Mouse (Mus musculus) hindbrain, postnatal 0 days (tissue): ENCODE measurements around the gene Polr2b. TPM values are rescaled to one million over a fixed set of nuclear protein-coding genes. Genes with fewer than 3 reads are reported as not detected.

Experiments
- ATAC-seq: fragments of 200-750 bp; cut with Nextera tagmentation; 2 replicates; pipeline ENCODE4 v1.8.0; 2017; ENCODE audit warnings: mild to moderate bottlenecking, moderate TSS enrichment, moderate library complexity
- DNase-seq: peaks from one replicate; pipeline ENCODE4 v3.0.0-alpha.2; 2015; ENCODE audit warnings: low spot score
- H3K27ac ChIP-seq: fragments of 300-500 bp; sonication (generic); 2 replicates; pipeline ENCODE4 v1.5.1; 2014; ENCODE audit warnings: mild to moderate bottlenecking
- H3K27me3 ChIP-seq: fragments of 300-500 bp; sonication (generic); 2 replicates; pipeline ENCODE4 v1.6.1; 2014; ENCODE audit warnings: low read length, mixed read lengths; ENCODE audit not compliant: insufficient read depth
- H3K36me3 ChIP-seq: fragments of 300-500 bp; sonication (generic); 2 replicates; pipeline ENCODE4 v1.6.1; 2014; ENCODE audit warnings: low read length, mixed read lengths; ENCODE audit not compliant: insufficient read depth
- H3K4me1 ChIP-seq: fragments of 300-500 bp; sonication (generic); 2 replicates; pipeline ENCODE4 v1.6.1; 2014; ENCODE audit warnings: antibody characterized with exemption, low read length, mixed read lengths; ENCODE audit not compliant: insufficient read depth
- H3K4me2 ChIP-seq: fragments of 300-500 bp; sonication (generic); 2 replicates; pipeline ENCODE4 v1.6.1; 2014; ENCODE audit warnings: low read depth, mild to moderate bottlenecking, low read length, moderate library complexity, mixed read lengths
- H3K4me3 ChIP-seq: fragments of 300-500 bp; sonication (generic); 2 replicates; pipeline ENCODE4 v1.5.1; 2014; ENCODE audit warnings: low read length
- H3K9ac ChIP-seq: fragments of 300-500 bp; sonication (generic); replicated peaks from 2 replicates; pipeline ENCODE4 v1.6.1; 2014; ENCODE audit warnings: mild to moderate bottlenecking, low read length, moderate library complexity, mixed read lengths
- H3K9me3 ChIP-seq: fragments of 300-500 bp; sonication (generic); 2 replicates; pipeline ENCODE4 v1.6.1; 2016; ENCODE audit warnings: low read length, mixed read lengths
- CTCF ChIP-seq: IDR thresholded peaks from 2 replicates; pipeline ENCODE4 v1.5.1; 2016; ENCODE audit warnings: antibody characterized with exemption, control low read depth, low read depth
- WGBS: fragments of 180-500 bp; shearing (Covaris S2); extraction: QIAGEN DNeasy Blood & Tissue Kit; methylation state at CpG from one replicate; pipeline ENCODE4 v1.1.7; 2014; 5-methylcytosine and 5-hydroxymethylcytosine counted together
- polyA plus RNA-seq: library from polyadenylated mRNA; unstranded; fragments of >200 nt; fragmentation: Nextera tagmentation; extraction: Ambion mirVana; gene quantifications from 2 replicates; pipeline ENCODE4 v1.2.1, GENCODE M21; 2015
- total RNA-seq: library from RNA; depleted of rRNA; stranded (reverse); fragments of >200 nt; gene quantifications from 2 replicates; pipeline ENCODE4 v1.2.3, GENCODE M21; 2014

Gene Polr2b
- total and polyA plus RNA-seq, 2 experiments from 2014 or later, result 46.4 to 50.9 TPM

- peak overlapping the region; percentile 28; the same call in 1 of the 2 replicates for H3K4me2 ChIP-seq
- ATAC-seq (peak; percentile 54; the same call in 1 of the 2 replicates), DNase-seq (no peak)
- H3K4me1 ChIP-seq, result no peaks in the 10 kb centered on the region
- H3K9ac ChIP-seq, result 0 out of 2 replicates have a peak overlapping the region, but pooled peaks have one; percentile 35
- H3K27me3 ChIP-seq, result no peaks in the 10 kb centered on the region
- no peaks in the 10 kb centered on the region for H3K9me3 ChIP-seq
- no peak for TF ChIP-seq CTCF
- H3K4me3 ChIP-seq, result peak overlapping the region; percentile 11; the same call in 1 of the 2 replicates
- 0 out of 2 replicates have a peak overlapping the region, but pooled peaks have one; percentile 20 for H3K27ac ChIP-seq
- H3K36me3 ChIP-seq, result peaks cover 16% of the 10 kb centered on the region; the same call in 1 of the 2 replicates
- 73% methylated on average over 20 of the region's 20 CpGs for WGBS
Measured at GRCm38 (mm10) chr5:77281518-77282174, 28.3 kb upstream of the Polr2b start.

DNA sequence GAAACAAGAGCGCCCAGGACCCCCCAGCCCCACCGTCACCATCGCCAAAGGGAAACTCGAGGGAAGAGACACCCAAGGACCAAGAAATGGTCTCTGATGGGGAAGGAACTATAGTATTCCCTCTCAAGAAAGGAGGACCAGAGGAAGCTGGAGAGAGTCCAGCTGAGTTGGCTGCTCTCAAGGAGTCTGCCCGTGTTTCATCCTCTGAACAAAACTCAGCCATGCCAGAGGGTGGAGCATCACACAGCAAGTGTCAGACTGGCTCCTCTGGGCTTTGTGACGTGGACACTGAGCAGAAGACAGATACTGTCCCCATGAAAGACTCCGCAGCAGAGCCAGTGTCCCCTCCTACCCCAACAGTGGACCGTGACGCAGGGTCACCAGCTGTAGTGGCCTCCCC lies 27.7 kb upstream of the Polr2b start:
- H3K9ac ChIP-seq, result 0 out of 2 replicates have a peak overlapping the region, but pooled peaks have one; percentile 35
- no peak overlapping the region for H3K27ac ChIP-seq
- H3K36me3 ChIP-seq, result peaks cover 16% of the 10 kb centered on the region; the same call in 1 of the 2 replicates
- H3K27me3 ChIP-seq, result no peaks in the 10 kb centered on the region
- no peak for TF ChIP-seq CTCF
- ATAC-seq, result peak; percentile 77; the same call in 1 of the 2 replicates
- peak; percentile 59 for DNase-seq
- H3K4me1 ChIP-seq, result no peaks in the 10 kb centered on the region
- WGBS, result 68% methylated on average over 9 of the region's 9 CpGs
- peak overlapping the region; percentile 28; the same call in 1 of the 2 replicates for H3K4me2 ChIP-seq
- H3K9me3 ChIP-seq, result no peaks in the 10 kb centered on the region
- H3K4me3 ChIP-seq, result peak overlapping the region; percentile 11; the same call in 1 of the 2 replicates

- TF ChIP-seq CTCF, result no peak
- H3K27ac ChIP-seq, result no peak overlapping the region
- DNase-seq (no peak), ATAC-seq (no peak)
- no peaks in the 10 kb centered on the region for H3K27me3 ChIP-seq
- no peak overlapping the region for H3K4me2 ChIP-seq
- H3K36me3 ChIP-seq, result peaks cover 13% of the 10 kb centered on the region; the same call in 1 of the 2 replicates
- no peak overlapping the region for H3K4me3 ChIP-seq
- no peaks in the 10 kb centered on the region for H3K4me1 ChIP-seq
- H3K9me3 ChIP-seq, result no peaks in the 10 kb centered on the region
- H3K9ac ChIP-seq, result no peak overlapping the region
- 81% methylated on average over 7 of the region's 7 CpGs for WGBS
Measured at GRCm38 (mm10) chr5:77285685-77286084, 24.3 kb upstream of the Polr2b start.

DNA sequence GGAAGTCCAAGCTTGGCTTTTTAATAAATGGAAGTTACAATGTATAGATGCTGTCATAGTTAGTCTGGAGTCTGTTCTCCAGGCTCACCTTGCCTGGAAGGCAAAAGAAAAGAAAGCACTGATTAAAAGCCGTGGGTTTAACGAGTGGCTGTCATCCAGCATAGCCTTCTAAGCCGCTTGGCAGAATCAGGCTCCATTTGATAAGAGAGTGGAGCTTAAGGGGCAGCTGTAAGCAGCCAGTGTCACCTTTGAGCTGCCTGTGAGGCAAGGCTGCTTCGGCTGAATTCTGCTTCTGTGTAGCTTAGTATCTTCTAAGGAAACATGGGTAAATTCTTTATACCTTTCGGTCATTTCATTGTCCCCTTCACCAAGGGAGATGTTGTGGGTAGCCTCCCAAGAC lies 23.0 kb upstream of the Polr2b start:
- TF ChIP-seq CTCF, result no peak
- peaks cover 11% of the 10 kb centered on the region; the same call in 1 of the 2 replicates for H3K36me3 ChIP-seq

GRCm38 (mm10) chr5:77287901-77288300 lies 22.0 kb upstream of the Polr2b start:
- peaks cover 3% of the 10 kb centered on the region; the same call in 1 of the 2 replicates for H3K36me3 ChIP-seq
- 84% methylated on average over 6 of the region's 6 CpGs for WGBS
- no peak overlapping the region for H3K4me3 ChIP-seq
- H3K9me3 ChIP-seq, result no peaks in the 10 kb centered on the region
- DNase-seq, result no peak
- H3K27me3 ChIP-seq, result no peaks in the 10 kb centered on the region
- H3K9ac ChIP-seq, result no peak overlapping the region
- ATAC-seq, result no peak
- H3K4me2 ChIP-seq, result no peak overlapping the region
- H3K27ac ChIP-seq, result no peak overlapping the region
- TF ChIP-seq CTCF, result no peak
- H3K4me1 ChIP-seq, result no peaks in the 10 kb centered on the region

More for the DNA sequence above, 23.0 kb upstream of the Polr2b start:
- no peak for ATAC-seq
- Histone ChIP-seq H3K4me3 (no peak overlapping the region), H3K27ac (no peak overlapping the region), H3K9me3 (no peaks in the 10 kb centered on the region), H3K9ac (no peak overlapping the region), H3K4me2 (no peak overlapping the region), H3K4me1 (no peaks in the 10 kb centered on the region), H3K27me3 (no peaks in the 10 kb centered on the region)
- 81% methylated on average over 5 of the region's 5 CpGs for WGBS
- no peak for DNase-seq

GRCm38 (mm10) chr5:77289686-77290085 lies 20.3 kb upstream of the Polr2b start:
- H3K9ac ChIP-seq, result no peak overlapping the region
- no peak overlapping the region for H3K27ac ChIP-seq
- no peak for DNase-seq
- no peak overlapping the region for H3K4me3 ChIP-seq
- H3K4me2 ChIP-seq, result no peak overlapping the region
- H3K36me3 ChIP-seq, result peaks cover 9% of the 10 kb centered on the region
- H3K4me1 ChIP-seq, result no peaks in the 10 kb centered on the region
- no peaks in the 10 kb centered on the region for H3K9me3 ChIP-seq
- no peak for ATAC-seq
- TF ChIP-seq CTCF, result no peak
- no peaks in the 10 kb centered on the region for H3K27me3 ChIP-seq
- 88% methylated on average over 8 of the region's 8 CpGs for WGBS

DNA sequence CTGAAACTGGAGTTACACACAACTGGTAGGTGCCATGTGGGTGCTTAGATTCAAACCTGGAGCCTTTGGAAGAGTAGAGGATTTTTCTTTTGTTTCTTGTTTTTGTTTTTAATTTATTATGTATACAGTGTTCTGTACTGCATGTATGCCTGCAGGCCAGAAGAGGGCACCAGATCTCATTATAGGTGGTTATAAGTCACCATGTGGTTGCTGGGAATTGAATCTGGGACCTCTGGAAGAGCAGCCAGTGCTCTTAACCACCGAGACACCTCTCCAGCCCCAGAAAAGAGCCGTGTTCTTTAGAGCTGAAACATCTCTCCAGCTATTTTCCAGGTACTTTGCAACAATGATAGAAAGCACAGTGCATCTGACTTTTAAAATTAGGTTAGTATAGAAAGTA lies 19.3 kb upstream of the Polr2b start:
- Histone ChIP-seq H3K27ac (no peak overlapping the region), H3K27me3 (no peaks in the 10 kb centered on the region), H3K36me3 (peaks cover 13% of the 10 kb centered on the region), H3K9me3 (no peaks in the 10 kb centered on the region), H3K4me3 (no peak overlapping the region), H3K9ac (no peak overlapping the region), H3K4me2 (no peak overlapping the region), H3K4me1 (no peaks in the 10 kb centered on the region)
- DNase-seq, result no peak
- no peak for TF ChIP-seq CTCF
- no peak for ATAC-seq
- 90% methylated on average over 2 of the region's 2 CpGs for WGBS
